Mouse (Mus musculus) thymus, adult 2 months (tissue): ENCODE results near the gene Rab40c. TPM values are rescaled to one million over a fixed set of nuclear protein-coding genes. Genes with fewer than 3 reads are reported as not detected.
A peak's percentile ranks its signal among the peaks of the same experiment; 100 is the strongest.

ENCODE experiments used
- DNase-seq: peaks from one replicate; pipeline ENCODE4 v3.0.0; 2021
- H3K27ac ChIP-seq: fragments of 200-500 bp; 2 replicates; pipeline ENCODE4 v1.5.1; 2012; ENCODE audit warnings: low read length, control low read depth; ENCODE audit not compliant: control insufficient read depth, insufficient read depth
- H3K27me3 ChIP-seq: fragments of 200-500 bp; 2 replicates; pipeline ENCODE4 v1.6.1; 2012; ENCODE audit warnings: mild to moderate bottlenecking, low read length, moderate library complexity, mixed read lengths; ENCODE audit not compliant: control insufficient read depth, insufficient read depth
- H3K36me3 ChIP-seq: fragments of 200-500 bp; 2 replicates; pipeline ENCODE4 v1.6.1; 2012; ENCODE audit warnings: mild to moderate bottlenecking, low read length, moderate library complexity; ENCODE audit not compliant: control insufficient read depth, insufficient read depth
- H3K4me1 ChIP-seq: fragments of 200-500 bp; replicated peaks from 2 replicates; pipeline ENCODE4 v1.6.1; 2012; ENCODE audit warnings: low read length; ENCODE audit not compliant: control insufficient read depth, insufficient read depth
- H3K4me3 ChIP-seq: fragments of 200-500 bp; 2 replicates; pipeline ENCODE4 v1.5.1; 2012; ENCODE audit warnings: mild to moderate bottlenecking, low read length, control low read depth, moderate library complexity; ENCODE audit not compliant: control insufficient read depth, insufficient read depth
- CTCF ChIP-seq: fragments of 200-500 bp; IDR thresholded peaks from 2 replicates; pipeline ENCODE4 v1.5.1; 2012; ENCODE audit warnings: mild to moderate bottlenecking, control low read depth, low read length, moderate library complexity, borderline replicate concordance; ENCODE audit not compliant: control insufficient read depth, poor library complexity, insufficient read depth; ENCODE audit errors: extremely low read depth
- POLR2A ChIP-seq: fragments of 200-500 bp; IDR thresholded peaks from 2 replicates; pipeline ENCODE4 v1.6.1; 2012; ENCODE audit warnings: mild to moderate bottlenecking, low read length, control low read depth, moderate library complexity; ENCODE audit not compliant: control insufficient read depth, poor library complexity, insufficient read depth; ENCODE audit errors: extremely low read depth
- WGBS: fragments of 180-500 bp; shearing (Covaris S2); methylation state at CpG from one replicate; pipeline ENCODE4 v1.1.7; 2018; 5-methylcytosine and 5-hydroxymethylcytosine counted together
- polyA plus RNA-seq: library from polyadenylated mRNA; depleted of rRNA; stranded (reverse); fragments of >200 nt; gene quantifications from 2 replicates; pipeline ENCODE4 v1.2.3, GENCODE M21; 2012; rRNA removed

The Rab40c gene
- polyA plus RNA-seq, 1 experiment: 57.6 TPM

GRCm38 (mm10) chr17:25834595-25835222 is 84.8 kb downstream of the Rab40c start:
- no peak overlapping the region for H3K4me3 ChIP-seq
- H3K36me3 ChIP-seq: peaks cover 19% of the 10 kb centered on the region
- no peaks in the 10 kb centered on the region for H3K27me3 ChIP-seq
- peaks cover 44% of the 10 kb centered on the region for H3K4me1 ChIP-seq
- H3K27ac ChIP-seq: no peak overlapping the region
- TF ChIP-seq CTCF: no peak
- TF ChIP-seq POLR2A: no peak
- WGBS: 95% methylated on average over 12 of the region's 12 CpGs
- no peak for DNase-seq

GRCm38 (mm10) chr17:25833961-25834594 is 85.4 kb downstream of the Rab40c start:
- H3K4me3 ChIP-seq: peak overlapping the region; percentile 93
- no peak for DNase-seq
- peaks cover 13% of the 10 kb centered on the region for H3K36me3 ChIP-seq
- peaks cover 51% of the 10 kb centered on the region for H3K4me1 ChIP-seq
- 59% methylated on average over 6 of the region's 6 CpGs for WGBS
- TF ChIP-seq CTCF: no peak
- TF ChIP-seq POLR2A: no peak
- no peak overlapping the region for H3K27ac ChIP-seq
- H3K27me3 ChIP-seq: no peaks in the 10 kb centered on the region

- DNase-seq: peak; percentile 60
- no peak for TF ChIP-seq CTCF
- TF ChIP-seq POLR2A: no peak
- Histone ChIP-seq H3K27me3 (no peaks in the 10 kb centered on the region), H3K4me3 (peak within 1 kb of the TSS; percentile 93), H3K27ac (no peak within 1 kb of the TSS), H3K36me3 (peaks cover 8% of the 10 kb centered on the region), H3K4me1 (peaks cover 55% of the 10 kb centered on the region)
- WGBS: under 1% methylated on average over 24 of the region's 24 CpGs
Observed at GRCm38 (mm10) chr17:25833291-25833663, 86.2 kb downstream of the Rab40c start, which contains the start of gene Stub1. Gene Stub1, minus strand, starts transcription at chr17:25833404.

DNA sequence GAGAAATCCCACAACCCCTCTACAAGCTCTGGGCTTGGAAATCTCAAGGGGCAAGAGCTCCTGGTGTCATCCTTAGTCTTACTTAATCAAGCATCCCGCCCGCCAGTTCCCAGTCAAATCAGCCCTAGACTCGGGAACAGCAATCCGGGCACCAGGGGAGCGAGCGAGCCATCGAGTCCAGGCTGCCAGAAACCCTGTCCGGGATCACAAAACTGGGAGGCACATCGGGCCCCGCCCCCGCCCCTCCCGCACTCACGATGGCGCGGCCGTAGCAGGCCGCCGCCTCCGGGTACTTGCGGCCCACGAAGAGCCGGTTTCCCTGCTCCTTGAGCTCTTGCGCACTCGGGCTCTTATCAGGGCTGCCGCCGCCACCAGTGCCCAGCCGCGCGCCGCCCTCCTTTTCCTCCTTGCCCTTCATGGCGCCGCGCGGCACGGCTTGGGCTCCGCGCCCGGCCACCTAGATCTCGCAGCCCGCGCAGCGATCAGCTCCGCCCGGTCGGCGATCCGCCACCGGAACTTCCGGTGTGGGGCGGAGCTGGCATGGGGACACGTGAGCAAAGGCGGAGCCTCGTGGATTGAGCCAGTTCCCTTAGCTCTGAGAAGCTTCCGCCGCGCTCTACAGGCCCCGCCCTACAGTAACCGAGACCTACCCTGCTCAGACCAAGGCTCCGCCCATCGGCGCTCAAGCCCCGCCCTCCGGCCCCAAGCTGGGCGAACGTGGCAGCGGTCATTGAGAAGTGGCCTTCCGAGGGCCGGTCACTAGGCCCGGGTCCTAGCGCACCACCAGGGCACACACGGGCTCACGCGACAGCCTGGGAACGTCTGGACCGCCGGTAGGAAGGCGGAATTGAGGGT is 86.9 kb downstream of the Rab40c start:
- Histone ChIP-seq H3K27ac (no peak overlapping the region), H3K36me3 (peaks cover 4% of the 10 kb centered on the region; the same call in 1 of the 2 replicates), H3K4me3 (peak overlapping the region; percentile 93), H3K27me3 (no peaks in the 10 kb centered on the region), H3K4me1 (peaks cover 56% of the 10 kb centered on the region)
- TF ChIP-seq POLR2A (peak; percentile 79), CTCF (peak; percentile 53)
- under 1% methylated on average over 76 of the region's 77 CpGs for WGBS
- DNase-seq: peak; percentile 98

Other genes with a start within 250 kb of the Rab40c start
- 0.54 and 1.2 TPM in 2 replicates for gene Gng13, start 202.6 kb downstream of the Rab40c start, polyA plus RNA-seq
- 36.7 and 49.5 TPM in 2 replicates for gene Chtf18, start 192.3 kb downstream of the Rab40c start, polyA plus RNA-seq
- 68.6 and 69.2 TPM in 2 replicates for gene Rpusd1, start 192.1 kb downstream of the Rab40c start, polyA plus RNA-seq
- gene Mslnl, start 183.7 kb downstream of the Rab40c start, polyA plus RNA-seq: 0.68 and 0.69 TPM in 2 replicates
- gene Msln, start 165.3 kb downstream of the Rab40c start, polyA plus RNA-seq: 16.4 and 23.6 TPM in 2 replicates
- 29.1 and 33.5 TPM in 2 replicates for gene Narfl, start 146.0 kb downstream of the Rab40c start, polyA plus RNA-seq
- 73.9 and 80.3 TPM in 2 replicates for gene Haghl, start 134.1 kb downstream of the Rab40c start, polyA plus RNA-seq
- gene Ccdc78, start 133.1 kb downstream of the Rab40c start, polyA plus RNA-seq: 0.27 and 0.48 TPM in 2 replicates
- gene Fam173a, start 126.8 kb downstream of the Rab40c start, polyA plus RNA-seq: 141 and 162 TPM in 2 replicates
- 1.1 TPM in 1 of 2 replicates, not detected in the other for gene AC134908.4, start 124.1 kb downstream of the Rab40c start, polyA plus RNA-seq
- gene Metrn, start 122.6 kb downstream of the Rab40c start, polyA plus RNA-seq: 171 and 243 TPM in 2 replicates
- 0.59 and 0.61 TPM in 2 replicates for gene Fbxl16, start 110.6 kb downstream of the Rab40c start, polyA plus RNA-seq
- gene Wdr24, start 96.1 kb downstream of the Rab40c start, polyA plus RNA-seq: 86.3 and 89.1 TPM in 2 replicates
- gene Jmjd8, start 90.9 kb downstream of the Rab40c start, polyA plus RNA-seq: 78.1 and 83.2 TPM in 2 replicates
- gene Stub1, start 86.3 kb downstream of the Rab40c start, polyA plus RNA-seq: 162 and 190 TPM in 2 replicates
- gene Rhbdl1, start 82.4 kb downstream of the Rab40c start, polyA plus RNA-seq: 20.6 and 29.2 TPM in 2 replicates
- 125 and 126 TPM in 2 replicates for gene Gm20683, start 78.0 kb downstream of the Rab40c start, polyA plus RNA-seq
- gene Rhot2, start 74.9 kb downstream of the Rab40c start, polyA plus RNA-seq: 192 and 206 TPM in 2 replicates
- gene Wdr90, start 58.2 kb downstream of the Rab40c start, polyA plus RNA-seq: 107 and 133 TPM in 2 replicates
- gene Mcrip2, start 51.0 kb downstream of the Rab40c start, polyA plus RNA-seq: 52.1 and 54.6 TPM in 2 replicates
- gene Mettl26, start 44.7 kb downstream of the Rab40c start, polyA plus RNA-seq: 77.3 and 82.3 TPM in 2 replicates
- gene Wfikkn1, start 38.9 kb downstream of the Rab40c start, polyA plus RNA-seq: 2.9 and 3.7 TPM in 2 replicates
- gene Pigq, start 25.2 kb upstream of the Rab40c start, polyA plus RNA-seq: 133 and 134 TPM in 2 replicates
- gene Nhlrc4, start 25.2 kb upstream of the Rab40c start, polyA plus RNA-seq: 0.51 and 0.62 TPM in 2 replicates
- gene A930017K11Rik, start 32.8 kb upstream of the Rab40c start, polyA plus RNA-seq: 0.06 and 0.19 TPM in 2 replicates
- 80.7 and 82.6 TPM in 2 replicates for gene Capn15, start 66.1 kb upstream of the Rab40c start, polyA plus RNA-seq
- 25.2 and 26.2 TPM in 2 replicates for gene Rab11fip3, start 149.8 kb upstream of the Rab40c start, polyA plus RNA-seq
- 10.0 and 11.5 TPM in 2 replicates for gene Decr2, start 170.6 kb upstream of the Rab40c start, polyA plus RNA-seq
- gene Nme4, start 175.9 kb upstream of the Rab40c start, polyA plus RNA-seq: 30.9 and 33.1 TPM in 2 replicates
- gene Tmem8, start 193.6 kb upstream of the Rab40c start, polyA plus RNA-seq: 38.2 and 43.2 TPM in 2 replicates
- gene Mrpl28, start 203.8 kb upstream of the Rab40c start, polyA plus RNA-seq: 80.0 and 82.6 TPM in 2 replicates
- gene Axin1, start 219.0 kb upstream of the Rab40c start, polyA plus RNA-seq: 38.0 and 40.1 TPM in 2 replicates